Mouse (Mus musculus) ovary, adult 2 months (tissue): ENCODE measurements around the gene Bag1. TPM values are rescaled to one million over a fixed set of nuclear protein-coding genes. Genes with fewer than 3 reads are reported as not detected.

Experiments
- polyA plus RNA-seq: library from polyadenylated mRNA; depleted of rRNA; stranded (reverse); fragments of >200 nt; gene quantifications from 2 replicates; pipeline ENCODE4 v1.2.3, GENCODE M21; 2012; rRNA removed

Bag1 gene
- 266 and 423 TPM in 2 replicates for polyA plus RNA-seq

GRCm38 (mm10) chr4:40948160-40948708 is at the start of gene Bag1, which contains the start of gene Chmp5:
Gene Bag1 (minus strand): TSS chr4:40948294.
Gene Chmp5 (plus strand): TSS chr4:40948407.

GRCm38 (mm10) chr4:40970842-40971701 is 23.0 kb upstream of the Bag1 start, which contains the start of gene Nfx1:
Gene Nfx1 (plus strand): TSS chr4:40970906.

GRCm38 (mm10) chr4:40919785-40920184 is 28.3 kb downstream of the Bag1 start, which contains the start of gene Spink4:
Gene Spink4 (plus strand): TSS chr4:40920052.

Other genes with a start within 250 kb of the Bag1 start
- gene Aptx, start 245.1 kb downstream of the Bag1 start, polyA plus RNA-seq, result 4.4 and 6.4 TPM in 2 replicates
- 2.2 and 3.5 TPM in 2 replicates for gene Dnaja1, start 226.1 kb downstream of the Bag1 start, polyA plus RNA-seq
- 14.8 and 19.7 TPM in 2 replicates for gene Smu1, start 190.4 kb downstream of the Bag1 start, polyA plus RNA-seq
- gene B4galt1, start 94.3 kb downstream of the Bag1 start, polyA plus RNA-seq, result 119 and 206 TPM in 2 replicates
- gene Spink4, start 28.2 kb downstream of the Bag1 start, polyA plus RNA-seq, result 14.2 and 27.8 TPM in 2 replicates
- gene Chmp5, start 113 bp upstream of the Bag1 start, polyA plus RNA-seq, result 5.1 and 5.2 TPM in 2 replicates
- gene Nfx1, start 22.6 kb upstream of the Bag1 start, polyA plus RNA-seq, result 34.8 and 37.3 TPM in 2 replicates
- 3.5 and 5.0 TPM in 2 replicates for gene Aqp7, start 99.8 kb upstream of the Bag1 start, polyA plus RNA-seq
- 0.90 and 2.0 TPM in 2 replicates for gene Aqp3, start 149.9 kb upstream of the Bag1 start, polyA plus RNA-seq
- 59.5 and 66.3 TPM in 2 replicates for gene Nol6, start 176.2 kb upstream of the Bag1 start, polyA plus RNA-seq
- 49.2 and 58.3 TPM in 2 replicates for gene Ube2r2, start 187.4 kb upstream of the Bag1 start, polyA plus RNA-seq